Mouse (Mus musculus) hematopoietic stem cell, adult 5-6 weeks (primary cell): Measurements from ENCODE around the gene Prr7. TPM values are rescaled to one million over a fixed set of nuclear protein-coding genes. Genes with fewer than 3 reads are reported as not detected.

Source experiments
- ATAC-seq, 2 experiments: fragments of 125-278 bp in 1 of 2; replicated peaks in 1 of 2; 2 replicates each; pipeline ENCODE4 v1.8.0; 2016 to 2017; ENCODE audit warnings: inconsistent platforms in 2 of 2, mild to moderate bottlenecking in 2 of 2, moderate number of reproducible peaks in 2 of 2, low read depth in 1 of 2, moderate TSS enrichment in 1 of 2; ENCODE audit not compliant: low FRiP score in 2 of 2, poor library complexity in 2 of 2, severe bottlenecking in 2 of 2, insufficient read depth in 1 of 2, low TSS enrichment in 1 of 2
- total RNA-seq: library from RNA; stranded (forward); fragments of 172-1452, 232-1000 nt; gene quantifications from 2 replicates; pipeline ENCODE4 v1.2.3, GENCODE M21; 2017

Prr7 gene
- total RNA-seq, 1 experiment from 2014 or later = 0.25 TPM

DNA sequence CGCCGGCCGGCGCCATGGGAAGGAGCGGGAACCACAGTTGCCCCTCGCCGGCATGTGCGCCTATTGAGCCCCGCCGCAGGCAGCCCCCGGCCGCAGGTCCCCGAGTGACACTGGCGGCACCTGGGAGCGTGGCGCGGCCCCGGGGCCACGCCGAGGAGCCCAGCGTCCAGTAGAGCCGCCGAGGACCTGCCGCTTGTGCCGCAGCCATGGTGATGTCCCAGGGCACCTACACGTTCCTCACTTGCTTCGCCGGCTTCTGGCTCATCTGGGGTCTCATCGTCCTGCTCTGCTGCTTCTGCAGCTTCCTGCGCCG, 7.7 kb downstream of the Prr7 start:
- no peak for ATAC-seq

DNA sequence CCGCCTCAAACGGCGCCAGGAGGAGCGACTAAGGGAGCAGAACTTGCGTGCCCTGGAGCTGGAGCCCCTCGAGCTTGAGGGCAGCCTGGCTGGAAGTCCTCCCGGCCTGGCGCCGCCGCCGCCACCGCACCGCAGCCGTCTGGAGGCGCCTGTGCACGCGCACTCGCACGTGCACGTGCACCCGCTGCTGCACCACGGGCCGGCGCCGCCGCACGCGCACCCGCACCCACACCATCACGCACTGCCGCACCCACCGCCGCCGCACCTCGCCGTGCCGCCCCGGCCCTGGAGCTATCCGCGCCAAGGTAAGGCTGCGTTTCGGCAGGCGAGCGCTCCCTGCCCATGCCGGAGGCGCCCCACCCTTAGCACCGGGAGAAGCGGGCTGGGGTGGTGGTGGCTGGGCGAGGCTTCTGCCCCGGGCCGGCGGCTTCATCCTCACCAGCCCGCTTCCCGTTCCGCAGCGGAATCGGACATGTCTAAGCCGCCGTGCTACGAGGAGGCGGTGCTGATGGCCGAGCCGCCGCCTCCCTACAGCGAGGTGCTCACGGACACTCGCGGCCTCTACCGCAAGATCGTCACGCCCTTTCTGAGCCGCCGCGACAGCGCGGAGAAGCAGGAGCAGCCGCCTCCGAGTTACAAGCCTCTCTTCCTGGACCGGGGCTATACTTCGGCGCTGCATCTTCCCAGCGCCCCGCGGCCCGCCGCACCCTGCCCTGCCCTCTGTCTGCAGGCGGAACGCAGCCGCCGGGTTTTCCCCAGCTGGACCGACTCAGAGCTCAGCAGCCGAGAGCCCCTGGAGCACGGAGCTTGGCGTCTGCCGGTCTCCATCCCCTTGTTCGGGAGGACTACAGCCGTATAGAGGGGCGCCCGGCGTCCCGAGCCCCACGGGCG, 8.3 kb downstream of the Prr7 start:
- ATAC-seq = peak in 1 of 2 experiments; percentile 3; a peak in 1 of 4 replicates

DNA sequence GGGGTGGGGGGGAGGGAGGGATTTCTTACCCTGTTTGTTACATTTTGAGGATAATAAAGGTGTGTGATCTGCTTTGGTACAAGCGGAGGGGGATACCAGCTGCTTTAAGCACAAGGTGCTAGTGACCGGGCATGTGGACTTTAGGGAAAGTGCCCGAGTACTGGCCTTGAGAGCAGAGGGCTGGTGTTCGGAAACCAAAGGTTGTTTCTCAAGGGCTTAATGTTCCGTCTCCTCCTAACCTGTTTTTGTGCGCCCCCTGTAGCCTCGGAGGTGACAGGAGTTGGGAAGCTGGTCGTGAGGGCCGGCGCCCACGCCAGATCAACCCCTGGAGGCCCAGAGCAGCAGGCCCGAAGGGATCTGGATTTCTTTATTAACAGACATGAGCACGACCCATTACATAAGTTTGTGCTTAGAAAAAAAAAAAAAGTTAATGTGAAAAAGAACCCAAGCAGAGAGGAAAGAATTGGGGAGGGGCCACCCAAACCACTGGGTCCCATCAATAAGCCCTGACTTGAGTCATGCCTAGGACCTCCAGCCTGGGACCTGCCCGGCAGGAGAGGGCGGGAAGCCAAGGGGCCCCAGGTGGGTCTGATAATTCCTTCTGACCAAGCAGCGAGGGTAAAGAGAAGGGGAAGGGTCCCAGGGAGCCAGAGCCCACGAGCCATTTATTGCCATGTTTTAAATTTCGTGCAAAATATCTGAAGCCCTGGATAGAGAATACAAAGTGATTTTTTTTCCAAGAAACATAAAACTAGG, 9.2 kb downstream of the Prr7 start:
- ATAC-seq = no peak

DNA sequence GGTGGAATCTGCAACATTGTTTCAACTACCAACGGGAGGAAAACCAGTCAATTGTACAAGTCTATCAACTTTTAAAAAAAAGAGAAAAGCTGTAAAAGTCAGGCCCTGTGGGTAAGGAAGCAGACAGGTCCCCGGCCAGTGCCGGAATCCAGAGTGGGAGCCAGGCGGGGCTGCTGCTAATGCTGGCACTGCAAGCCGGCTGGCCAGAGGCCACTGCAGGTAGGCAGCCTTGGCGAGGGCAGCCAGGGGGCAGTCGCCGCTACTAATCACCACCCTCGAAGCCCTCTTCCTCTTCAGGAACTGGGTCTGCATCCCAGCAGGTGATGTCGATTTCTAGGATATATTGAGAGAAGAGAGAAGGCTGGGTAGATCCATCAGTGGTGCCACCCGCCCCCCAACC, 9.9 kb downstream of the Prr7 start:
- no peak for ATAC-seq

DNA sequence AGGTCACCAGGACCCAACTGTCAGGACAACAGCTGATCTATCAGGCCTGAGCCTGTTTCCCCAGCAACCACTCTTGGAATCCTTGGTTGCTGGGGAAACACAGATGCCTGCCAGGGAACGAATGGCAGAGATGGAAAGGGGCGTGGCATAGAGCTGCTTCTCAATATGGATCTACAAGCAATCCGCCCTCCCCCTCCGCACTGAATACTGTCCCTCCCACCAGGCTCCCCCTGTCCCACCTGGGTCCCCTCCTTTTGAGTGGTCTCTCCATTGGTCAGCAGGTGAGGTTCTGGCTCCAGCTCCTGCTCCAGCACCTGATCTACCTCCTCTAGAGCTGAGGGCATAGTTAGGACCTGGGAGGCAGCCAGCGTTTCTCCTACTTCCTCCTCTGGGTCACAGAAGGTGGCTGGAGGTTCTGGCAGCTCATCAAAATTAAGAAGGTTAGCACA, 10.6 kb downstream of the Prr7 start:
- ATAC-seq = peak; percentile 8 to 48; a peak in 2 of 4 replicates

DNA sequence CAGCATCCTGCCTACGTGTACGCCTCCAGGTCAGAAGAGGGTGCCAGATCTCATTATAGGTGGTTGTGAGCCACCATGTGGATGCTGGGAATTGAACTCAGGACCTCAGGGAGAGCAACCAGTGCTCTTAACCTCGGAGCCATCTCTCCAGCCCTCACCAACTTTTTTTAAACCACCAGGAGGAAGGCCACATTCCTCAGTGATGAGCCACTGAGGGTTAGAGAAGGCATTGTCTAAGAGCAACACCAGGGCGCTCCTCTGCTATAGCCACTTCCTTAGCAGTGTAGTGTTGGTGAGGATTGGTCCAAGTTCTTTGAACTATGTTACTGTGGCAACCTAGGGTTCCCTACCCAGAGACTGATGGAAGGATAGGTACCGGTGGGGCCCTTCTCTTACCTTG, 11.7 kb downstream of the Prr7 start:
- no peak for ATAC-seq

DNA sequence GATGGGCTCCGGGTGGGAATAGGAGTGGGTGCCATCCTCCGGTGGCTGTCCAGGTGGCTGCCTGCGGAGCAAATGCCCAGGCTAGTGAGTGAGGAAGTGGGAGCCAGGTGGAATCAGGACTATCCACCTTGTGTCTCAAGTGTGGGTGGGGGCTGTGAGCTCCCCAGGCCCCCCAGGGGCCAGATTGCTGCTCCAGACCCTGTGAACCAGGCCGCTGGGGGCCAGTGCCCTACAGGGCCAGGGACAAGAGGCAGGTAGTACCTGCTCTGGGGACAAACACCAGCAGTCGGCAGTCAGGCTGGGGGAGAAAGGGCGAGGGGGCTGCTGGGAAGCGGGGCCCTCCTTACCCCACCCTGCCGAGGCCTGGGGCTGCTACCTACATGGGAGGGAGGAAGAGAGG, 12.2 kb downstream of the Prr7 start:
- ATAC-seq = no peak

DNA sequence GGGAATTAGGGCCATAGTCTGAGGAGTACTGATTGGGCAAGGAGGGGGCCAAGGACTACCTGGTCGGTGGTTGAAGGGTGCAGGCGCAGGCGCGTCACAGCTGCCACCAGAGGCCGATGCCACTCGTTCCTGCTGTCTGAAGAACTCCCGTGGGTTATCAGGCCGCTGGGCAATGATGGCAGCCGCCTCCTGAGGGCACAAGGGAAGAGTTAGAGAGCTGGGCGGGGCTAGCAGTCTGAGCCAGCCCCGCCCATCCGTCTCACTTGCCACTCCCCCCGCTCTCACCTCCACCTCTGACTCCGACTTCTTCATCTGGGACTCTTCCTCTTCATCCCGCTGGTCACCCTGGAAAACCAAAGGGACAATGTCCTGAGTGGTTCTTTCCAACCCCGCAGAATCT, 13.4 kb downstream of the Prr7 start:
- no peak for ATAC-seq

DNA sequence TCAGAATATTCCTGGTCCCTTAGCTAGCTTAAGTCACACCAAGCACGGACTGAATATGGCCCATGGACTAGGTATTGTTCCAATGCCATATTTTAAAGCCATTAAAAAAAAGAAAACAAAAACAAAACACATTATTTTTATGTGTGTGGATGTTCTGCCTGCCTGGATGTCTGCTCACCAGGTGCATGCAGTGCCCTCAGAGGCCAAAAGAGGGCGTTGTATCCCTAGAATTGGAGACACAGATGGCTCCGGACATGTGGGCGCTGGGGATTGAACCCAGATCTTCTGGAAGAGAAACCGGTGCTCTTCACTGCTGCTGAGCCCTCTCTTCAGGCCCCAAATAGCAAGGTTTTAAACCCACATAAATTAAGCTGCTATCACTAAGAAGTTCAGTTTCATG, 14.0 kb downstream of the Prr7 start:
- no peak for ATAC-seq

DNA sequence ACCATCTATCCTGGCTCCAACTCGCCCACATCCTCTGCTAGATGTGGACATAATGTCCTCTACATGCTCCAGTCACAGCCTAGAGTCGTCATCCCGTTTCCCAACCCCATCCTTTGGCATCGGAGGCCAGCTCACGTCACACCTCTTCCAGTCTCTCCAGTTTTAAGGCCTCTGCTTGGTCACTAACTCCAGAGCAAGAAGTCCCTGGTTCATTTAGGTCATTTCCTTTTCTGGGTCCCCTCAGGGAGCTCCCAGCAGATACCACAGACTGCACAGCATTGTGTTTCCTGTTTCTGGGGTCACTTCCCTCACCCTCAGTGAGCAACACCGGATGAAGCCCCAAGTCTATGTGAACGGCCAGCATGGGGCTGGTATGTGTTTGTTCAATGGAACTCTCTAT, 14.9 kb downstream of the Prr7 start:
- ATAC-seq = peak; percentile 55 to 57; a peak in 3 of 4 replicates

DNA sequence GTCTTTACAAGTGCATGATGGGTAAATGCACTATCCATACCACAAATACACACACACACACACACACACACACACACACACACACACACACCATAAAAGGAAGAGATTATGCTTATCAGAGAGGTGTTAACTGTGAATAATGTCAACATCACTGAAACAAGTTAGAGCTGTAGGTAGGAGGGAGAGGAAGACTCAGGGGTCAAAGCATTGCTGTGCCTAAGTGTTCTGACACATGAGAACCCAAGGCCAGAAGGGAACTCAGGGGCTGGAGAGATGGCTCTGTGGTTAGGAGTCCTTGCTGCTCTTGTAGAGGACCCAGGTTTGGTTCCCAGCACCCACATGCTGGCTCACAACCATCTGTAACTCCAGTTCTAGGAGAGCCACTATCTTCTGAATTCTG, 15.9 kb downstream of the Prr7 start:
- no peak for ATAC-seq

DNA sequence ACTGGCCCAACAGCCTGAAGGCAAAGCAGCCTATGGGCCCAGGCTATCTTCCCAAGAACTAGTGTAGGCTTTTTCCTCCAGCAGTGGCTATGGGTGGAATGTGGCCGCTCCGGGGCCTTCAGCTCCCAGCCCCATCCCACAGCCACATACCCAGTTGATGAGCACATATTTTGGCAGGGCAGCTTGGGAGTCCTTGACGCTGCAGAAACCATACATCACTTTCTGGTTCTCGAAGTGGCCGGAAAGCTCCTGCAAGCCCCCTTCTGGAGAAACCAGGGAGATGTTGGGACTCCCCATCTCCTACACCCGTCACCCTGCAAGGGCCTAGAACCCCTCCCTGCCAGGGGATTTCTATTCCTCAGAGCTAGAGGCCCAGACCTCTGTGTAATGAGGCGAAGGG, 18.5 kb downstream of the Prr7 start:
- no peak for ATAC-seq

DNA sequence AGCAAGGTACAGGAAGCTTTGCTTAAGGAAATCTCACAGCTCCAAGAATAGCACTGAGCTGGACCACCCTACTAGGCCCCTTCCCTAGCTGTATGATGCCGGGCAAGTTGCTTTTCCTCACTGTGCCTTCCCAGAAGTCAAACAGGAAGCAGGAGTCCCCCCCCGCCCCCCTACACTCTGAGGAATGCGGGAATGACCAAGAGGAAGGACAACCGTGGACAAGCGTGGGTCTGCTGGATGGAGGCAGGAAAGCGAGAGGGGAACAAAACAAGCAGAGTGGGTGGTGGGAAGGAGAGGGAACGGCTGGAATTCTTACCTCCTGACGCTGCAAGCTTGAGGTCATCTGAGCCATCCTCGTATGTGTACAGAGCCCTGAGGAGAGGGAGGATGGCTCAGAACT, 19.0 kb downstream of the Prr7 start:
- ATAC-seq = no peak

DNA sequence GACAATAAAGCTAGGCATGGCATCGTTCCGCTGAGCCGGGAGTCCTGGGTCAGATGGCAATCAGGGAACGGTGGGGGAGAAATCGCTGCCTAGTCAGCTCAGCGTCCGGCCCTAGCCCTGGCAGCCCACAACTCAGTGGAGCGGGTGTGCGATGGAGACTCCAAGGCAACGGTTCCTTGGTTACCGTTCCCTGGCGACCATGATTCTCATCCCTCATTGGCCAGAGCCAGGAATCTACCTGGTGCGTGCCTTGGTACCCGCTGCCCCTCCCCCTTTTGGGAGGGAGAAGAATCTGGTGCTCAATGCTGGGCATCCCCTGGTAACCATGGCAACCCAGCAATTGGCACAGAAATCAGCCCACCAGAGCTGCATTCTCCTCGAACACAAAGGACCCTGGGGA, 19.5 kb downstream of the Prr7 start:
- no peak for ATAC-seq

DNA sequence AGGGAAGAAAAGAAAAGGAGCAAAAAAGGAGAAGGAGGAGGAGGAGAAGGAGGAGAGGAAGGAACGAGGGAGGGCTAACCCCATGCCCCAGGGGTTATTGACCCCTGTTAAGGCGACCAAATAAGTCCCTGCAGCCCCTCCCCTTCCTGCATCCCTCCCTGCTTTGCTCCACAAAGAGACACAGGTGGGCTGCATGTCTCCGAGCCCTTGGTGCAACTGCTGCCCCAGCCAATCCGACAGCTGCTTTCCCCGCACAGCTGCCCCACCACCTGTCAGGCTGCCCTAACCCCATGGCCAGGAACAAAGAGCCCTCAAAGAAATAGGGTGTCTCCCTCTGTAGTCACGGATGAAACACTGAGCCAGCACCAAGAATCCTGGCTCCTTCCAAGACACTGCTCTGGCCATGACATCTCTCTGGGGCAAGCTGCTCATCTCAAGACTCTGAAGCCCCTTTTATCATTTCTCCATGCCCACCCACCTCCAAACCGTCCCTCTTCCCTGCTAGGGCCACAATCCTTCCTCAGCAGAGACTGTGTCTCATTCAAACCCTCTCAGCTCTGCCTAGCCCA, 20.5 kb downstream of the Prr7 start:
- no peak for ATAC-seq

DNA sequence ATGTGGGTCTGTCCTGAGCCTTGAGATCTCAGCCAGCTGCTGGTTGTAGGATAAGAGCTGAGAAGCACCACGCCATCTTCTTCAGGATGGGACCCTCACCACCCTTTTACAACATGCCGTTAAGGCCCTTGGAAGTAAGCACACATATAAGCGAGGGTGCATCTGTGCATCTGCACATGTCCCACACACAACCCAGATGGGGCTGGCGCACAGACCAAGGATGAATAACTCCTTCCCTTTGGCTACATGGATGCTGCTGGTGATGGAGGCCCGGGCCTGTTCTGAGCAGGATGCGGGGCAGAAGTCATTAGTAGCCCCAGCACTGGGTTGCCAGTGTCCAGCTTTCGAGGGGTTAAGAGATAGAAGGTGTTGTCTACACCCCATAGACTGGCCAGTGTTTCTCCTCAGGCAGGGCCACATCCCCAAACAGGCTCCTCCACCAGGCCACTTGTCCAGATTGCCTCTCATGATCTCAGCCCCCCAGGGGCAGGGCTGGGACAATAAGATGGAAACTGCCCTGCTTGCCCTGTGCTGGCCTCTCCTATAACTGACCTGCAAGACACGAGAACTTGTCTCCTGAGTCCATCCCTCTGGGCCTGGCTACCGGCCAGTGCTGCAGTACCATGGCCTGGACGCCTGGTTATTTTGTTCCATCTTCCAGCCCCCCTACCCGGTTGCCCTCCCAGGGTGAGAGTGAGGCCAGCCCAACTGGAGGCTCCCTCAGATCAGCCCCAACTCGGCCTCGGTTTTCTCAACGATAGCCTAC, 22.1 kb downstream of the Prr7 start:
- ATAC-seq = no peak

DNA sequence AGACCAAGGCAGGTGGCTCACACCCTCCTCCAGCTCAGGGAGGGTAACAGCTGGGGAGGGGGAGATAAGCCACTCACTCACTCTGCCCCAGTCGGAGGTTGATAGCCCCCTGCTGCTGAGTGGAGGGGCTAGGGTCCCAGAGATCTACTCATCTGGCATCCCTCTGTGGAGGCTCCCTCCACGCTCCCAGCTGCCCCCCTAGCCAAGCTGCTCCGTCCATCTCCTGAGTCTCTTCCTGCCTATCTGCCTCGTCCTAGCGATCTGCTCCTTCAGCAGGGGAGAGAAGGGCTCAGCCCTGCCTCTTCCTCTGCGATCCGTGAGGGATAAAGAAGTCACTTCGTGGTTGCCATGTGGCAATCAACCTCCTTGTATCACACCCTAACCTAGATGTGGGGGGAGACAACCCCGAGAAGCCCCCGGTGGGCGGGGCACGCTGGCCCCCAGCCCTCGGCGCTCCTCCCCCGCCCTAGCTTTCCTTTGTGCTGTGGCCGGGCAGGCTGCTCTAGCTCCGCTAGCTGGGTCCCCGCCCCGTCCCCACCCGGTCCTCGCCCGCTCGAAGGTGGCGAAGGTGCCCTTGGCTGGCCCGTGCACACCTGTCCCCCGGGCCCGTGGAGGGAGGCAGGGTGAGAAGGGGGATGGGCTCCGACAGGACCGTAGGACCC, 23.0 kb downstream of the Prr7 start:
- ATAC-seq = peak in 1 of 2 experiments; percentile 23; a peak in 1 of 4 replicates
